Mouse (Mus musculus): Measurements from ENCODE around the gene Dolpp1. TPM values are rescaled to one million over a fixed set of nuclear protein-coding genes. Genes with fewer than 3 reads are reported as not detected.

Gene Dolpp1
- polyA plus RNA-seq, 1 experiment from 2014 or later: 39.9 TPM

DNA sequence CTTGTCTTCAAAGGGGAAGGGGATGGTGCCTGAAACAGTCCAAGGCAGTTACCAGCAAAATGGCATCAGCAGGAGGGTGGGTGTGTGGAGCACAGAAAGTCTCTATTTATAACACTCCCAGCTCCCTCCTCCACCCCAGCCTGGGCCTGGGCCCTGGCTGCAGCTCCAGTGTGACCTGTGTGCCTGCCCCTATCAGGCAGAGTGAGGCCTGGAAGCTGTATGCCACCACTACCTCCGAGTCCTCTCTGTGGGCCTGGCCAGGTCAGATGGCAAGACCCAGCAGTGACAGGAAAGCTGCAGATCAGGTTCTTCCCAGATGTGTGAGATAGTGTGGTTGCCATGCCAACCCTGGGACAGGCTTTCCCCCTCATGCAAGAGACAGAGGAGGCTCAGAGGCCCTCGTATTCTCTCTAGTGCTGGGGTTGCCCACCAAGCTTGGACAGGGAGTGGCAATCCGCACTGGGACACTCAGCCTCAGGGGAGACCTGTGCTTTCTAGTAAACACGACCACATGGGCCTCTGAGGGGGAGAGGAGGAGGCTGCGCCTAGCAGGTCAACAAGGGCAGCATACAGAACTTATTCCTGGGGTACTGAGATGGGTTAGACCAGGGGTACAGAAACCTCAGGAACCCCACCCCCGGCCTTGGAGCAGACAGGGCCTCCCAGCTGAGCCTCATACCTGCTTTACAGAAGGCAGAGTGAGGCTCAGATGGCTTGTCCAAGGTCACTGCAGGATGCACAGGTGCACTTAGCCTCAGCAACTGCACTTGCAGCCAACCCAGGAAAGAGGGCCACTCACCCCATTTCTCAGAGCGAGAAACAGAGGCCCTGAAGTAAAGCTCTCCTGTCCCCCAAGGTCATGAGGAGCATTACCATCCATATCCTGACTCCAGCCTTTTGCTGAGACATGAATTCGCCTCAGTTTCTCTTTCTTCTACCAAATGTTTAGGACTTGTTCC lies 34.2 kb upstream of the Dolpp1 start:
- Histone ChIP-seq H3K36me3 (ENCODE audit: control insufficient read depth, insufficient read depth, low read length) (no peaks in the 10 kb centered on the region; the same call in 1 of the 2 replicates), H3K9ac (ENCODE audit: low read depth, low read length) (peak overlapping the region; percentile 82), H3K4me2 (peak overlapping the region; percentile 97), H3K4me1 (replicated peaks; ENCODE audit: control insufficient read depth, insufficient read depth, low read length) (peaks cover 21% of the 10 kb centered on the region), H3K27ac (ENCODE audit: low read depth, low read length) (no peak overlapping the region; the same call in 1 of the 2 replicates), H3K27me3 (replicated peaks; ENCODE audit: control insufficient read depth, insufficient read depth, low read length) (no peaks in the 10 kb centered on the region), H3K4me3 (ENCODE audit: low read depth, low read length) (peak overlapping the region; percentile 83), H3K9me3 (ENCODE audit: control insufficient read depth, low read length) (peaks cover 2% of the 10 kb centered on the region; the same call in 1 of the 2 replicates)
- DNase-seq (ENCODE audit: low spot score) (no peak), ATAC-seq (replicated peaks; ENCODE audit: low FRiP score) (no peak)
- 50% methylated on average over 8 of the region's 8 CpGs for WGBS

DNA sequence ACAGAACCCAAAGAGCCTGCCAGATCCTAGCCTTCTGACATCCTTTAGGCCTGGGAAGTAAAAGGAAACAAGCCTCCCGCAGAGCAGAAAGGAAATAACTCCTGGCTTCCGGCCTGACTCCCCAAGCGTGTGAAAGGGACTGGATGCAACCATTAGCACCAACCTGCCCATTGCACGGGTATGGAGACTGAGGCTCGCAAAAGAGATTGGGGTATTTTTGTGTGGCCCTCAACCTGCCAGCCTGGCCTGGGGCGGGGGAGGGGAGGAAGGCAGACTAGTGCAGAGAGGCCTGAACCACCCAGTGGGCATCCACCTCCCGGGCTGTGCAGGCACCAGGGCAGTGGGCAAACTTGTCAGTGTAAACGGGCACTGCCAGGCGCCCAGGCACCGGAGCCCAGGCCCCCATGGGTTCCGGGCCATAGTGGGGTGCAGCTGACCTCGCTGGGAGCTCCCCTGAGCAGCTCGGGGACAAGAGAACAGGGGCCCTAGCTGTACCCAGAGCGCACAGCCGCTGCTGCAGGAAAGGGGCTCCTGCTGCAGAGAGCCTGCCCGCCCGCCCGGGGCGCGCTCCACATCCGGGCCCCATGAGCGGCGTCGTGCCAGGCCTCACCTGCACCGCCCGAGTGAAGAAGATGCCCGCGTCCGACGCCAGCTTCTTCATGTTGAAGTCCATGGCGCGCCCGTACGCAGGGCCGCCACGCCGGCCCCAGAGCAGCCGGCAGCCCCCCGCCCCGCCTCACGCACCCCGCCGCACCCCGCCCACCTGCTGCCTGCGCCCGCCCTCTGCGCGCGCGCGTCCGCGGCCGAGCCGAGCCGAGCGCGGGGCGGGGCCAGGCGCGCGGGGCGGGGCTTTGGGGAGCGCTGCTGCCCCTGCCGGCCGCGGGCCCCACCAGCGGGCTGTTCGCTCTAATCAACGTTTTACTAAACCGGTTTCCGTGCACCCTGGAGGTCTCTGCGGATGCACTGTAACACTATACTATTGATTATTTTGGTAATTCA lies 33.2 kb upstream of the Dolpp1 start, which contains the start of gene Sh3glb2:
Gene Sh3glb2, minus strand, starts transcription at position 805 of the 999 bp plus-strand sequence.
- peak within 1 kb of the TSS; percentile 40; the same call in 1 of the 2 replicates for H3K27ac ChIP-seq (ENCODE audit: low read depth, low read length)
- peak within 1 kb of the TSS; percentile 97 for H3K4me2 ChIP-seq
- no peaks in the 10 kb centered on the region for H3K36me3 ChIP-seq (ENCODE audit: control insufficient read depth, insufficient read depth, low read length)
- H3K4me3 ChIP-seq (ENCODE audit: low read depth, low read length): peak within 1 kb of the TSS; percentile 83
- no peaks in the 10 kb centered on the region for H3K27me3 ChIP-seq (replicated peaks; ENCODE audit: control insufficient read depth, insufficient read depth, low read length)
- peak; percentile 68 for ATAC-seq (replicated peaks; ENCODE audit: low FRiP score)
- WGBS: 2% methylated on average over 50 of the region's 73 CpGs
- peaks cover 2% of the 10 kb centered on the region; the same call in 1 of the 2 replicates for H3K9me3 ChIP-seq (ENCODE audit: control insufficient read depth, low read length)
- peaks cover 21% of the 10 kb centered on the region for H3K4me1 ChIP-seq (replicated peaks; ENCODE audit: control insufficient read depth, insufficient read depth, low read length)
- DNase-seq (ENCODE audit: low spot score): peak; percentile 84
- peak within 1 kb of the TSS; percentile 82 for H3K9ac ChIP-seq (ENCODE audit: low read depth, low read length)

DNA sequence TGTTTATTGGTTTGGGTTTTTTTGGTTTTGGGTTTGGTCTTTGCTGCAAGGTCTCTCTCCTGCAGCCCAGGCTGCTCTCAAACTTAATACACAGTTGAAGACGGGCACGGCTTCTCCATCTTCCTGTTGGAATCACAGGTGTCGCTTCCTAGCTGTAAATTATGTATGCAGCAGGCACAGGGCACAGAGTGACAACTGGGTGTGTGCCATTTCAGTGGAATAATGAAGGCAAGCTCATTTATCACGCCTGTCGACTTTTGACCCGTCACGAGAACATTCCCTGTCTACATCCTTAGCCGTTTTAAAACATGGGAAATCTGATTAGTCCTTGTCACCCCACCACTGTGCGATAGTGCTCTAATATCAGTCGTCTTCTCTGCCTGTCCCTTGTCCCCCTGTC lies 31.4 kb upstream of the Dolpp1 start:
- Histone ChIP-seq H3K4me2 (no peak overlapping the region), H3K4me3 (ENCODE audit: low read depth, low read length) (no peak overlapping the region), H3K27ac (ENCODE audit: low read depth, low read length) (no peak overlapping the region), H3K9ac (ENCODE audit: low read depth, low read length) (no peak overlapping the region), H3K27me3 (replicated peaks; ENCODE audit: control insufficient read depth, insufficient read depth, low read length) (no peaks in the 10 kb centered on the region), H3K9me3 (ENCODE audit: control insufficient read depth, low read length) (peaks cover 2% of the 10 kb centered on the region; the same call in 1 of the 2 replicates), H3K4me1 (replicated peaks; ENCODE audit: control insufficient read depth, insufficient read depth, low read length) (peaks cover 33% of the 10 kb centered on the region), H3K36me3 (ENCODE audit: control insufficient read depth, insufficient read depth, low read length) (no peaks in the 10 kb centered on the region)
- no peak for ATAC-seq (replicated peaks; ENCODE audit: low FRiP score)
- 72% methylated on average over 10 of the region's 10 CpGs for WGBS
- DNase-seq (ENCODE audit: low spot score): no peak

DNA sequence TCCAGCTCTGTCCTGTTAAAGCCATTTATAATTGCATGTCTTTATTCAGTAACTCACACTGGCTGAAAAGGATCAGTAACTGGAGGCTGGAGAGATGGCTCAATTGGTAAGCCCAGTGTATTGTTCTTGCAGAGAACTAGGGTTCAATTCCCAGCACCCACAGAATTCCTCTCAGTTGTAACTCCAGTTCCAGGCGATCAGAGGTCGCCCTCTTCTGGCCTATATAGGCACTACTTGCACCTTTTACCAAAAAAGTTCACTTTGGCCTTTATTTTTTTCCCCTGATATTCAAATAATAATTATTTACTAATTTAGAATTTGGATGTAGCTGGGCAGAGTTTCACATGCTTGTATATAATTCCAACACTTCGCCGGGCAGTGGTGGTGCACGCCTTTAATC lies 29.2 kb upstream of the Dolpp1 start:
- WGBS: 67% methylated on average over 5 of the region's 5 CpGs
- no peak overlapping the region for H3K4me2 ChIP-seq
- peaks cover 27% of the 10 kb centered on the region for H3K4me1 ChIP-seq (replicated peaks; ENCODE audit: control insufficient read depth, insufficient read depth, low read length)
- H3K9ac ChIP-seq (ENCODE audit: low read depth, low read length): no peak overlapping the region
- ATAC-seq (replicated peaks; ENCODE audit: low FRiP score): no peak
- H3K27ac ChIP-seq (ENCODE audit: low read depth, low read length): no peak overlapping the region
- peaks cover 2% of the 10 kb centered on the region; the same call in 1 of the 2 replicates for H3K9me3 ChIP-seq (ENCODE audit: control insufficient read depth, low read length)
- no peaks in the 10 kb centered on the region for H3K27me3 ChIP-seq (replicated peaks; ENCODE audit: control insufficient read depth, insufficient read depth, low read length)
- H3K36me3 ChIP-seq (ENCODE audit: control insufficient read depth, insufficient read depth, low read length): peaks cover 8% of the 10 kb centered on the region; the same call in 1 of the 2 replicates
- H3K4me3 ChIP-seq (ENCODE audit: low read depth, low read length): no peak overlapping the region
- DNase-seq (ENCODE audit: low spot score): no peak

DNA sequence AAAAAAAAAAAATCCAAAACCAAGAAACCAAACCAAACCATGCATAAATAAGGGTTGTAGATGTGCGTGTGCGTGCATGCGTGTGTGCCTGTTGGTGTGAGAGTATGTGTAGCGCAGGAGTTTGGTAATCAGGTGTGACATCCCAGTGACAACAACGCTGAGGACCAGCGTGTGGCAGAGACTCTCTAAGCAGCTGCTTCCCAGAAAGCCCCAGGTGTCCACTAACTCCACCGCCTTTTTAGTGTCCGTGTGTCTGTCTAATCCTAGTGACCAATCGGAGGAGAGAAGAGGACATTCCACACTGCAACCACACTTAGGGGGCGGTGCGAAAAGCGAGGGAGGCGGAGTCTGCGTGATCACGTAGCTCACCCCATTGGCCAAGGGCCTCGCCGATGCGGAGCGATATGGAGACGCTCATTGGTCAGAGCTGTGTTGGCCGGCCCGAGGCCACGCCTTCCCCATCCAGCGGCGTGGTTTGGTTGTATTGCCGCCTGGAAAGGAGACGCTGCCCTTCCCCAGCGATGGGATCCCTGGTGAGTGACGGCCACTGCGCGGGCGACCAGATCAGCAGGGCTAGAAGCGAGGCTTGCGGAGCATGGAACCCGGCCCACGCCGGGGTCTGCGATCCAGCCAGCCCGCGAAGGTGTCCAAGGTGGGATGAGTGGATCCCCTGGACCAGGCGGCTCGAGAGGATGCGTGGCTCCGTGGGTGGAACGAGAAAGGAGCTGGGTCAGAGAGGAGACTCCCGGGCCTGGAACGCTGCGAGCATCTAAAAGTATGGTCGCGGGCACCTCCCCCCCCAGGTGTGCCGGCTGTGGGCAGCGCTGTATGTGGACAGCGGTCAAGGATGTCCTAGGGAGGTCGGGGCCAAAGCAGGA lies 28.0 kb upstream of the Dolpp1 start, which contains the start of gene Miga2:
Gene Miga2, plus strand, starts transcription at position 461 of the 878 bp plus-strand sequence.
- peak within 1 kb of the TSS; percentile 80 for H3K4me3 ChIP-seq (ENCODE audit: low read depth, low read length)
- no peaks in the 10 kb centered on the region for H3K27me3 ChIP-seq (replicated peaks; ENCODE audit: control insufficient read depth, insufficient read depth, low read length)
- H3K4me2 ChIP-seq: peak within 1 kb of the TSS; percentile 86
- peak within 1 kb of the TSS; percentile 36 for H3K27ac ChIP-seq (ENCODE audit: low read depth, low read length)
- DNase-seq (ENCODE audit: low spot score): peak; percentile 96
- peak; percentile 98 for ATAC-seq (replicated peaks; ENCODE audit: low FRiP score)
- peaks cover 16% of the 10 kb centered on the region for H3K36me3 ChIP-seq (ENCODE audit: control insufficient read depth, insufficient read depth, low read length)
- peak within 1 kb of the TSS; percentile 73 for H3K9ac ChIP-seq (ENCODE audit: low read depth, low read length)
- H3K9me3 ChIP-seq (ENCODE audit: control insufficient read depth, low read length): peaks cover 2% of the 10 kb centered on the region; the same call in 1 of the 2 replicates
- WGBS: under 1% methylated on average over 54 of the region's 54 CpGs
- H3K4me1 ChIP-seq (replicated peaks; ENCODE audit: control insufficient read depth, insufficient read depth, low read length): peaks cover 18% of the 10 kb centered on the region

DNA sequence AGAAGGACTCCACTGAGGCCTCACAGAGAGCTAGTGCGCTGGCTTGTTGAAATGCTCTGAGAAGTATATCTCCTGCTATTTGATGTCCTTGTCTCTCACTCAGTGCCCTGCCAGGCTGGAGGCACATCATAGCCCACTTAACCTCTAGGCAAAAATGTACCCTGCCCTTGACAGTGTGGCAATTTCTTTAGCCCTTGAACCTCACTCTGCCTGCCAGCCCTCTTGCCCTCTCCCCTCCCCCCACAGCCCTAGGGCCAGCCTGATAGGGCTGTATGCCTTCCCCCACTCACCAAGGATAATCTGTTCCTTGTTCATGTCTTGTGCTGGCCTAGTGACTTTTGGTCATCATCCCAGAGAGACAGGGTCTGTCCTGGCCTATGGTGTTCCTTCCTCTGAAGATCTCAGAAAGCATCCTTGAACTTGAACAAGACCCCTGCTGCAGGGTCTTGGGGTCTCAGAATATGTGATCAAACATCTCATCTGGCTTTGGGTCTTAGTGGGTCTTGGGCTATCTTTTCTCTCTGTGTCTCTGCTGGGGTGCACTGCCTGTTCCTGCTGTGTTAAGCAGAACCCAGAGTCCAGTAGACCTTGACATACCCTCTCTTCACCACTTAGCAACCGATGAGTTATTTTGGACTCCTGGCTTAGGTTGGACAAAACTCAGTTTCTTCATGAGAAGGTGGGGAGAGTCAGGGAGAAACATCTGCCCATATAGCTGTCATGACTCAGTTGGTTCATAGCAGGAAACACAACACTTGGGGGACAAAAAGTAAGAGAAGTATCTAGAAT lies 26.6 kb upstream of the Dolpp1 start:
- WGBS: 94% methylated on average over 2 of the region's 2 CpGs
- H3K27ac ChIP-seq (ENCODE audit: low read depth, low read length): peak overlapping the region; percentile 36; the same call in 1 of the 2 replicates
- no peak for ATAC-seq (replicated peaks; ENCODE audit: low FRiP score)

DNA sequence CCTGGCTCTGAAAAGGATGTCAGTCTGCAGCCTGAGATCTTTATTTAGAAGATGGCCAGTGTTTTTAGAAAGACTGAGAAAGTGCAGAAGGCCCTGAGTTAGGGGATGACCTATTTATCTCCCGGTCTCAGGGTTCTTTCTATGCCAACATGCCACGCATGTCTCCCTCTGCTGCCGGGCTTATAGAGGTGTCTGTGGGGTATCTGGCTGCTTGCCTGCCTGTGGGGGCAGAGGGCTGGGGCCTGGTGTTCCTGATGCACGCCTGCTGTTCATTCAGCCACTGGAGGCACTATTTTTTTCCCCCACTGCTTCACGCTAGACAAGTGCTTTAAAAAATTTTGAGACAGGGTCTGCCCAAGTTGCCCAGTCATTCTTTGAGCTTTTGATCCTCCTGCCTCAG lies 25.9 kb upstream of the Dolpp1 start:
- no peak overlapping the region for H3K27ac ChIP-seq (ENCODE audit: low read depth, low read length)

More for the DNA sequence above, 26.6 kb upstream of the Dolpp1 start:
- peak overlapping the region; percentile 73 for H3K9ac ChIP-seq (ENCODE audit: low read depth, low read length)
- no peaks in the 10 kb centered on the region for H3K27me3 ChIP-seq (replicated peaks; ENCODE audit: control insufficient read depth, insufficient read depth, low read length)
- H3K4me3 ChIP-seq (ENCODE audit: low read depth, low read length): peak overlapping the region; percentile 80
- peaks cover 15% of the 10 kb centered on the region for H3K4me1 ChIP-seq (replicated peaks; ENCODE audit: control insufficient read depth, insufficient read depth, low read length)
- H3K36me3 ChIP-seq (ENCODE audit: control insufficient read depth, insufficient read depth, low read length): peaks cover 28% of the 10 kb centered on the region
- no peak for DNase-seq (ENCODE audit: low spot score)
- H3K4me2 ChIP-seq: peak overlapping the region; percentile 86
- H3K9me3 ChIP-seq (ENCODE audit: control insufficient read depth, low read length): peaks cover 2% of the 10 kb centered on the region; the same call in 1 of the 2 replicates

More for the DNA sequence above, 25.9 kb upstream of the Dolpp1 start:
- WGBS: 70% methylated on average over 5 of the region's 5 CpGs
- H3K9ac ChIP-seq (ENCODE audit: low read depth, low read length): no peak overlapping the region
- H3K9me3 ChIP-seq (ENCODE audit: control insufficient read depth, low read length): peaks cover 2% of the 10 kb centered on the region; the same call in 1 of the 2 replicates
- ATAC-seq (replicated peaks; ENCODE audit: low FRiP score) (no peak), DNase-seq (ENCODE audit: low spot score) (no peak)
- peaks cover 15% of the 10 kb centered on the region for H3K4me1 ChIP-seq (replicated peaks; ENCODE audit: control insufficient read depth, insufficient read depth, low read length)
- H3K27me3 ChIP-seq (replicated peaks; ENCODE audit: control insufficient read depth, insufficient read depth, low read length): no peaks in the 10 kb centered on the region
- peaks cover 32% of the 10 kb centered on the region for H3K36me3 ChIP-seq (ENCODE audit: control insufficient read depth, insufficient read depth, low read length)
- no peak overlapping the region for H3K4me3 ChIP-seq (ENCODE audit: low read depth, low read length)
- H3K4me2 ChIP-seq: no peak overlapping the region; the same call in 1 of the 2 replicates
